In the genomic region with DNA sequence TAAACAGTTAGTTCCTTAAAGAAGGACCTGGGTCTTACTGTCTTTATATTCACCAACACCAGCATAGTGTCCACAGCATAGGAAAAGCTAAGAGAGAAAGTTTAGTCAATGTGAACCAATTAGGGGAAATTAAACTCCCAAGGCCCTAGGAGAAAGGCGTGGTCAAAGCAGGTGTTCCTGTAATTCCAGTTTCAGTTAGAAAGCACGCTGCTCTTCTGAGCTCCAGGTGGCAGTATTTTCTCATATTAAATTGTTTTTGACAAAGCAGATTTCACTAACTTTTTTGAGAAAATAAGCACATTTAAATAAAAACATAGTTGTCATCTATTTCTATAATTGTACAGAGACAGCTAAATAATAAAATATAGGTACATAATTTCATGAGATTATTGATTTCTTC, we compare ENCODE assay signal across 15 mouse cellular contexts. TPM values are rescaled to one million over a fixed set of nuclear protein-coding genes. Genes with fewer than 3 reads are reported as not detected.
A peak's percentile ranks its signal among the peaks of the same experiment; 100 is the strongest.
DNase-seq lines count a peak whose midpoint lies in the region; ATAC-seq and TF ChIP-seq lines count a peak whose summit lies in the region.
"Had no signal": no experiment of that assay in that cellular context is flagged by ENCODE, and none has a peak within 500 bp of the region (broad histone marks: within the 10 kb centered on the region; RNA-seq: fewer than 3 reads in every experiment).

No protein-coding gene starts in this region.

- no peak for ATAC-seq in forebrain, postnatal 0 days
- no peak for ATAC-seq in forebrain, embryonic 12.5 days (ENCODE audit: low FRiP score)
- no peak for ATAC-seq in erythroid progenitor cell, adult 5-6 weeks (replicated peaks; ENCODE audit: low FRiP score, poor library complexity, severe bottlenecking)
- ATAC-seq: forebrain, embryonic 15.5 days had no signal

- TF ChIP-seq CTCF in forebrain, postnatal 0 days (IDR thresholded peaks at IDR 0.05; ENCODE audit: low read depth) = peak; percentile 50
- TF ChIP-seq CTCF in left cerebral cortex, adult 2 months (IDR thresholded peaks at IDR 0.05) = peak; percentile 54
- TF ChIP-seq CTCF in brain, embryonic 14.5 days (IDR thresholded peaks at IDR 0.05; ENCODE audit: borderline replicate concordance, extremely low read depth, insufficient read depth, insufficient read length) = peak; percentile 10; the same call in 1 of the 2 replicates

- no peaks in the 10 kb centered on the region for H3K27me3 ChIP-seq in forebrain, postnatal 0 days (ENCODE audit: insufficient read depth, low read length)
- H3K27me3 ChIP-seq in forebrain, embryonic 12.5 days = no peaks in the 10 kb centered on the region
- H3K27me3 ChIP-seq: forebrain, embryonic 15.5 days; heart, embryonic 15.5 days; limb, embryonic 13.5 days had no signal

- TF ChIP-seq POLR2A in brain, embryonic 14.5 days (IDR thresholded peaks at IDR 0.05; ENCODE audit: borderline replicate concordance, extremely low read depth, insufficient read depth, insufficient read length, poor library complexity, severe bottlenecking) = no peak

- H3K27ac ChIP-seq in forebrain, postnatal 0 days (ENCODE audit: low read depth, low read length) = no peak overlapping the region
- no peak overlapping the region for H3K27ac ChIP-seq in forebrain, embryonic 12.5 days
- no peak overlapping the region for H3K27ac ChIP-seq in left cerebral cortex, adult 2 months
- H3K27ac ChIP-seq: forebrain, embryonic 15.5 days; heart, embryonic 15.5 days; limb, embryonic 13.5 days had no signal

- no peak overlapping the region for H3K4me3 ChIP-seq in forebrain, postnatal 0 days (ENCODE audit: low read depth, low read length)
- H3K4me3 ChIP-seq in forebrain, embryonic 12.5 days (replicated peaks) = no peak overlapping the region
- H3K4me3 ChIP-seq in left cerebral cortex, adult 2 months = no peak overlapping the region
- H3K4me3 ChIP-seq: forebrain, embryonic 15.5 days; heart, embryonic 15.5 days; limb, embryonic 13.5 days had no signal

- intact Hi-C loops in left cerebral cortex, adult 2 months (cut with DNase I) = loop anchor here (2.0 kb wide), 1 partner anchor 147 kb away; no protein-coding TSS in a partner anchor

- peak; percentile 25 for DNase-seq in forebrain, postnatal 0 days
- DNase-seq in left cerebral cortex, adult 2 months (ENCODE audit: extremely low spot score in 1 of 2, low spot score in 2 of 2) = no peak
- DNase-seq in left cerebral cortex, adult 9 months (ENCODE audit: low spot score in 2 of 2) = no peak
- peak; percentile 59 for DNase-seq in 416B (ENCODE audit: low read depth)
- DNase-seq in brain, embryonic 14.5 days (ENCODE audit: low read depth) = peak; percentile 12
- no peak for DNase-seq in thymus, postnatal 10 days (ENCODE audit: low spot score in 2 of 2)
- DNase-seq: adrenal gland, postnatal 14 days; cerebellum, adult 11 months; gastrocnemius, postnatal 25 days had no signal

- H3K9ac ChIP-seq in forebrain, postnatal 0 days = no peak overlapping the region
- H3K9ac ChIP-seq in forebrain, embryonic 12.5 days = no peak overlapping the region
- H3K9ac ChIP-seq: forebrain, embryonic 15.5 days; heart, embryonic 15.5 days; limb, embryonic 13.5 days had no signal

- H3K4me2 ChIP-seq in forebrain, postnatal 0 days (ENCODE audit: low read depth) = no peak overlapping the region
- H3K4me2 ChIP-seq in forebrain, embryonic 12.5 days = no peak overlapping the region
- H3K4me2 ChIP-seq: forebrain, embryonic 15.5 days; heart, embryonic 15.5 days; limb, embryonic 13.5 days had no signal

- H3K9me3 ChIP-seq in forebrain, postnatal 0 days (ENCODE audit: low read length) = no peaks in the 10 kb centered on the region
- no peaks in the 10 kb centered on the region for H3K9me3 ChIP-seq in forebrain, embryonic 12.5 days
- H3K9me3 ChIP-seq: forebrain, embryonic 15.5 days; heart, embryonic 15.5 days; limb, embryonic 13.5 days had no signal

- no peaks in the 10 kb centered on the region for H3K4me1 ChIP-seq in forebrain, postnatal 0 days (ENCODE audit: insufficient read depth)
- no peaks in the 10 kb centered on the region for H3K4me1 ChIP-seq in forebrain, embryonic 12.5 days
- H3K4me1 ChIP-seq: forebrain, embryonic 15.5 days; heart, embryonic 15.5 days; limb, embryonic 13.5 days had no signal

- H3K36me3 ChIP-seq in forebrain, postnatal 0 days (ENCODE audit: insufficient read depth) = no peaks in the 10 kb centered on the region
- no peaks in the 10 kb centered on the region for H3K36me3 ChIP-seq in forebrain, embryonic 12.5 days (replicated peaks)
- H3K36me3 ChIP-seq: forebrain, embryonic 15.5 days; heart, embryonic 15.5 days; limb, embryonic 13.5 days had no signal

- WGBS in forebrain, postnatal 0 days = 63% methylated on average over 2 of the region's 2 CpGs
- WGBS in forebrain, embryonic 12.5 days = 70% methylated on average over 2 of the region's 2 CpGs

RNA-seq across cellular contexts. Expression of gene Ccdc28a, which starts 8.8 kb away (rescaled TPM):
- total RNA-seq in forebrain, postnatal 0 days (2014; rRNA removed) = 5.1 and 6.2 TPM in 2 replicates
- polyA plus RNA-seq in forebrain, postnatal 0 days (2015; fragmentation: Nextera tagmentation; extraction: Ambion mirVana) = 7.0 and 8.6 TPM in 2 replicates
- polyA plus RNA-seq in forebrain, embryonic 12.5 days (2016; fragmentation: Nextera tagmentation; extraction: Ambion mirVana) = 6.1 and 7.3 TPM in 2 replicates
- total RNA-seq in left cerebral cortex, adult 2 months (2021) = 10 to 100 TPM; 34.0 to 34.9 TPM
- polyA plus RNA-seq in brain, embryonic 14.5 days (2012; rRNA removed) = 10.4 and 22.0 TPM in 2 replicates
- 8.8 and 11.2 TPM in 2 replicates for total RNA-seq in erythroid progenitor cell, adult 5-6 weeks (2015; ENCODE audit: low replicate concordance)
- 2.2 and 6.9 TPM in 2 replicates for total RNA-seq in erythroid progenitor cell, adult 5-6 weeks (2017; ENCODE audit: low replicate concordance)

RNA-seq across cellular contexts. Expression of gene Ect2l, which starts 32.9 kb away (rescaled TPM):
- total RNA-seq in forebrain, postnatal 0 days (2014; rRNA removed) = 0.23 TPM in 1 of 2 replicates, not detected in the other
- polyA plus RNA-seq in forebrain, postnatal 0 days (2015; fragmentation: Nextera tagmentation; extraction: Ambion mirVana) = 0.24 and 0.58 TPM in 2 replicates
- 0.41 TPM in 2 replicates for polyA plus RNA-seq in forebrain, embryonic 12.5 days (2016; fragmentation: Nextera tagmentation; extraction: Ambion mirVana)
- under 1 TPM; 0.11 to 0.63 TPM for total RNA-seq in left cerebral cortex, adult 2 months (2021)
- polyA plus RNA-seq in brain, embryonic 14.5 days (2012; rRNA removed) = 0.05 TPM in 2 replicates
- total RNA-seq in erythroid progenitor cell, adult 5-6 weeks (2015; ENCODE audit: low replicate concordance) = not detected in 2 replicates
- total RNA-seq in erythroid progenitor cell, adult 5-6 weeks (2017; ENCODE audit: low replicate concordance) = not detected in 2 replicates
- total RNA-seq: adrenal gland, postnatal 14 days; gastrocnemius, postnatal 25 days had no signal
- polyA plus RNA-seq: spleen, adult 2 months had no signal

Comparison
In these comparisons a context has a peak if more than half of its experiments do, and no peak if none do; other contexts are left out.
1. DNase-seq: peak in forebrain, postnatal 0 days (single experiment), 416B (single experiment) and brain, embryonic 14.5 days (single experiment); none in left cerebral cortex, adult 2 months (0 of 2), left cerebral cortex, adult 9 months (0 of 2) and thymus, postnatal 10 days (0 of 2).
2. Peak in every context shown above with its lines, with median percentiles within 50 percentile points of each other: CTCF ChIP-seq.